Comparison of ENCODE assay signal across 8 mouse cellular contexts in genomic region chr2:71673087-71673920, GRCm38 (mm10).
DNase-seq lines count a peak whose midpoint lies in the region; ATAC-seq and TF ChIP-seq lines count a peak whose summit lies in the region.

No protein-coding gene starts in this region.

- H3K4me1 ChIP-seq in midbrain, embryonic 10.5 days: peaks cover 15% of the 10 kb centered on the region
- no peaks in the 10 kb centered on the region for H3K4me1 ChIP-seq in midbrain, postnatal 0 days (ENCODE audit: insufficient read depth, low read length)
- peaks cover 24% of the 10 kb centered on the region for H3K4me1 ChIP-seq in heart, embryonic 15.5 days (replicated peaks)
- no peaks in the 10 kb centered on the region for H3K4me1 ChIP-seq in midbrain, embryonic 14.5 days (ENCODE audit: control insufficient read depth, insufficient read depth, low read length)

- DNase-seq in midbrain, embryonic 10.5 days (ENCODE audit: low spot score): peak; percentile 28
- no peak for DNase-seq in midbrain, postnatal 0 days (ENCODE audit: low spot score)
- DNase-seq in kidney, postnatal 36 days: peak; percentile 84 to 85
- DNase-seq in midbrain, embryonic 14.5 days: no peak
- DNase-seq in layer of hippocampus, postnatal 14 days (ENCODE audit: low spot score in 2 of 2): no peak

- H3K4me2 ChIP-seq in midbrain, postnatal 0 days (ENCODE audit: low read depth, low read length, poor library complexity, severe bottlenecking): no peak overlapping the region
- no peak overlapping the region for H3K4me2 ChIP-seq in heart, embryonic 15.5 days
- no peak overlapping the region for H3K4me2 ChIP-seq in midbrain, embryonic 14.5 days (ENCODE audit: low read length)

- no peak for ATAC-seq in midbrain, postnatal 0 days (ENCODE audit: low FRiP score)
- ATAC-seq in heart, embryonic 15.5 days (replicated peaks; ENCODE audit: insufficient number of reproducible peaks, insufficient read depth, low FRiP score, low read depth): peak; percentile 81
- ATAC-seq in midbrain, embryonic 14.5 days (ENCODE audit: low FRiP score, low TSS enrichment): no peak
- ATAC-seq in erythroid progenitor cell, adult 5-6 weeks (replicated peaks; ENCODE audit: low FRiP score, poor library complexity, severe bottlenecking): no peak
- no peak for ATAC-seq in megakaryocyte progenitor cell, adult 5-6 weeks (replicated peaks; ENCODE audit: poor library complexity)

- TF ChIP-seq CTCF in midbrain, postnatal 0 days (IDR thresholded peaks at IDR 0.05): no peak

- no peaks in the 10 kb centered on the region for H3K36me3 ChIP-seq in midbrain, embryonic 10.5 days
- no peaks in the 10 kb centered on the region for H3K36me3 ChIP-seq in midbrain, postnatal 0 days (ENCODE audit: insufficient read depth, low read length)
- no peaks in the 10 kb centered on the region for H3K36me3 ChIP-seq in heart, embryonic 15.5 days
- no peaks in the 10 kb centered on the region for H3K36me3 ChIP-seq in midbrain, embryonic 14.5 days (ENCODE audit: control insufficient read depth, insufficient read depth, low read length)

- no peak overlapping the region for H3K9ac ChIP-seq in midbrain, postnatal 0 days (replicated peaks; ENCODE audit: low read length, poor library complexity, severe bottlenecking)
- H3K9ac ChIP-seq in heart, embryonic 15.5 days: no peak overlapping the region
- no peak overlapping the region for H3K9ac ChIP-seq in midbrain, embryonic 14.5 days (replicated peaks; ENCODE audit: low read length)

- 73% methylated on average over 18 of the region's 18 CpGs for WGBS in midbrain, embryonic 10.5 days
- 68% methylated on average over 18 of the region's 18 CpGs for WGBS in midbrain, postnatal 0 days
- 67% methylated on average over 18 of the region's 18 CpGs for WGBS in heart, embryonic 15.5 days
- WGBS in midbrain, embryonic 14.5 days: 77% methylated on average over 18 of the region's 18 CpGs

- no peaks in the 10 kb centered on the region for H3K9me3 ChIP-seq in midbrain, embryonic 10.5 days (replicated peaks)
- no peaks in the 10 kb centered on the region for H3K9me3 ChIP-seq in midbrain, postnatal 0 days (ENCODE audit: low read length)
- H3K9me3 ChIP-seq in heart, embryonic 15.5 days (replicated peaks): no peaks in the 10 kb centered on the region
- H3K9me3 ChIP-seq in midbrain, embryonic 14.5 days (ENCODE audit: control insufficient read depth, low read length): no peaks in the 10 kb centered on the region

- no peak overlapping the region for H3K4me3 ChIP-seq in midbrain, embryonic 10.5 days
- no peak overlapping the region for H3K4me3 ChIP-seq in midbrain, postnatal 0 days (ENCODE audit: low read depth, low read length)
- H3K4me3 ChIP-seq in heart, embryonic 15.5 days: no peak overlapping the region
- no peak overlapping the region for H3K4me3 ChIP-seq in midbrain, embryonic 14.5 days (replicated peaks; ENCODE audit: low read depth, low read length)

- peak overlapping the region; percentile 61 for H3K27ac ChIP-seq in midbrain, embryonic 10.5 days (replicated peaks)
- no peak overlapping the region for H3K27ac ChIP-seq in midbrain, postnatal 0 days (ENCODE audit: low read depth, low read length)
- peak overlapping the region; percentile 62 for H3K27ac ChIP-seq in heart, embryonic 15.5 days
- H3K27ac ChIP-seq in midbrain, embryonic 14.5 days (replicated peaks; ENCODE audit: low read depth, low read length): 0 out of 2 replicates have a peak overlapping the region, but pooled peaks have one; percentile 13

- H3K27me3 ChIP-seq in midbrain, embryonic 10.5 days (ENCODE audit: low read depth, poor library complexity, severe bottlenecking): no peaks in the 10 kb centered on the region
- H3K27me3 ChIP-seq in midbrain, postnatal 0 days (ENCODE audit: insufficient read depth, low read length): no peaks in the 10 kb centered on the region
- no peaks in the 10 kb centered on the region for H3K27me3 ChIP-seq in heart, embryonic 15.5 days
- no peaks in the 10 kb centered on the region for H3K27me3 ChIP-seq in midbrain, embryonic 14.5 days (ENCODE audit: control insufficient read depth, insufficient read depth, low read length)

Comparison
In these comparisons a context has a peak if more than half of its experiments do, and no peak if none do; other contexts are left out.
1. DNase-seq: peak in midbrain, embryonic 10.5 days (single experiment) and kidney, postnatal 36 days (2 of 2); none in midbrain, postnatal 0 days (single experiment), midbrain, embryonic 14.5 days (single experiment) and layer of hippocampus, postnatal 14 days (0 of 2).